Mouse (Mus musculus): ENCODE measurements around the gene Zfp459. TPM values are rescaled to one million over a fixed set of nuclear protein-coding genes. Genes with fewer than 3 reads are reported as not detected.
"Not testable (repeated sequence)": the region's sequence is repeated elsewhere in the genome, so short reads cannot be mapped to it uniquely, and the experiment has no call there.

Gene Zfp459
- polyA plus RNA-seq, 1 experiment from 2014 or later = 1.3 TPM

GRCm38 (mm10) chr13:67420558-67421206 lies 536 bp downstream of the Zfp459 start:
- Histone ChIP-seq H3K27ac (ENCODE audit: low read length) (no peak overlapping the region), H3K4me2 (ENCODE audit: low read length) (peak overlapping the region; percentile 89), H3K4me1 (replicated peaks; ENCODE audit: control insufficient read depth, insufficient read depth, low read length) (peaks cover 6% of the 10 kb centered on the region), H3K4me3 (replicated peaks; ENCODE audit: low read length) (peak overlapping the region; percentile 74), H3K9ac (replicated peaks; ENCODE audit: low read depth, low read length) (peak overlapping the region; percentile 63), H3K36me3 (ENCODE audit: control insufficient read depth, insufficient read depth) (no peaks in the 10 kb centered on the region), H3K27me3 (replicated peaks; ENCODE audit: control insufficient read depth, insufficient read depth, low read length) (no peaks in the 10 kb centered on the region), H3K9me3 (ENCODE audit: control insufficient read depth, low read length) (no peaks in the 10 kb centered on the region)
- WGBS = 30% methylated on average over 11 of the region's 11 CpGs
- no peak; the same call in 1 of the 2 replicates for ATAC-seq

- no peaks in the 10 kb centered on the region for H3K9me3 ChIP-seq (ENCODE audit: control insufficient read depth, low read length)
- no peaks in the 10 kb centered on the region for H3K27me3 ChIP-seq (replicated peaks; ENCODE audit: control insufficient read depth, insufficient read depth, low read length)
- no peaks in the 10 kb centered on the region for H3K36me3 ChIP-seq (ENCODE audit: control insufficient read depth, insufficient read depth)
- H3K4me1 ChIP-seq (replicated peaks; ENCODE audit: control insufficient read depth, insufficient read depth, low read length) = peaks cover 6% of the 10 kb centered on the region
- no peak overlapping the region for H3K27ac ChIP-seq (ENCODE audit: low read length)
- 95% methylated on average over 3 of the region's 3 CpGs for WGBS
- no peak overlapping the region for H3K4me2 ChIP-seq (ENCODE audit: low read length)
- ATAC-seq = no peak
- no peak overlapping the region for H3K4me3 ChIP-seq (replicated peaks; ENCODE audit: low read length)
- H3K9ac ChIP-seq (replicated peaks; ENCODE audit: low read depth, low read length) = no peak overlapping the region
Observed at GRCm38 (mm10) chr13:67416811-67417210, 4.4 kb downstream of the Zfp459 start.

- no peak for ATAC-seq
- H3K4me1 ChIP-seq (replicated peaks; ENCODE audit: control insufficient read depth, insufficient read depth, low read length) = 0 out of 2 replicates have a peak, but pooled peaks cover under 1% of the 10 kb centered on the region
- no peak overlapping the region for H3K4me2 ChIP-seq (ENCODE audit: low read length)
- no peak overlapping the region for H3K9ac ChIP-seq (replicated peaks; ENCODE audit: low read depth, low read length)
- H3K27me3 ChIP-seq (replicated peaks; ENCODE audit: control insufficient read depth, insufficient read depth, low read length) = no peaks in the 10 kb centered on the region
- H3K9me3 ChIP-seq (ENCODE audit: control insufficient read depth, low read length) = no peaks in the 10 kb centered on the region
- H3K4me3 ChIP-seq (replicated peaks; ENCODE audit: low read length) = no peak overlapping the region
- H3K36me3 ChIP-seq (ENCODE audit: control insufficient read depth, insufficient read depth) = no peaks in the 10 kb centered on the region
- no peak overlapping the region for H3K27ac ChIP-seq (ENCODE audit: low read length)
- 93% methylated on average over 6 of the region's 6 CpGs for WGBS
Observed at GRCm38 (mm10) chr13:67415759-67416158, 5.5 kb downstream of the Zfp459 start.

GRCm38 (mm10) chr13:67413634-67414033 lies 7.6 kb downstream of the Zfp459 start:
- not testable (repeated sequence) for H3K4me3 ChIP-seq (replicated peaks; ENCODE audit: low read length); H3K9me3 ChIP-seq (ENCODE audit: control insufficient read depth, low read length); H3K36me3 ChIP-seq (ENCODE audit: control insufficient read depth, insufficient read depth); ATAC-seq; H3K27ac ChIP-seq (ENCODE audit: low read length); H3K27me3 ChIP-seq (replicated peaks; ENCODE audit: control insufficient read depth, insufficient read depth, low read length); H3K4me1 ChIP-seq (replicated peaks; ENCODE audit: control insufficient read depth, insufficient read depth, low read length); H3K9ac ChIP-seq (replicated peaks; ENCODE audit: low read depth, low read length); H3K4me2 ChIP-seq (ENCODE audit: low read length)
- 73% methylated on average over 3 of the region's 3 CpGs for WGBS

GRCm38 (mm10) chr13:67399183-67399903 lies 21.9 kb downstream of the Zfp459 start, which contains the start of gene Zfp429:
Zfp429 (minus strand) TSS chr13:67399819.
- H3K4me1 ChIP-seq (replicated peaks; ENCODE audit: control insufficient read depth, insufficient read depth, low read length); H3K27me3 ChIP-seq (replicated peaks; ENCODE audit: control insufficient read depth, insufficient read depth, low read length); H3K27ac ChIP-seq (ENCODE audit: low read length); H3K9me3 ChIP-seq (ENCODE audit: control insufficient read depth, low read length); H3K36me3 ChIP-seq (ENCODE audit: control insufficient read depth, insufficient read depth): not testable (repeated sequence)
- peak; percentile 97 for ATAC-seq
- peak within 1 kb of the TSS; percentile 56 for H3K4me3 ChIP-seq (replicated peaks; ENCODE audit: low read length)
- WGBS = 2% methylated on average over 14 of the region's 16 CpGs
- H3K9ac ChIP-seq (replicated peaks; ENCODE audit: low read depth, low read length) = peak within 1 kb of the TSS; percentile 55
- H3K4me2 ChIP-seq (ENCODE audit: low read length) = peak within 1 kb of the TSS; percentile 55

GRCm38 (mm10) chr13:67376255-67376654 lies 45.0 kb downstream of the Zfp459 start:
- not testable (repeated sequence) for H3K4me3 ChIP-seq (replicated peaks; ENCODE audit: low read length); ATAC-seq; H3K27me3 ChIP-seq (replicated peaks; ENCODE audit: control insufficient read depth, insufficient read depth, low read length); H3K9me3 ChIP-seq (ENCODE audit: control insufficient read depth, low read length); H3K27ac ChIP-seq (ENCODE audit: low read length); H3K4me1 ChIP-seq (replicated peaks; ENCODE audit: control insufficient read depth, insufficient read depth, low read length); H3K9ac ChIP-seq (replicated peaks; ENCODE audit: low read depth, low read length); H3K4me2 ChIP-seq (ENCODE audit: low read length); H3K36me3 ChIP-seq (ENCODE audit: control insufficient read depth, insufficient read depth)
- WGBS = 50% methylated on average over 3 of the region's 3 CpGs

- not testable (repeated sequence) for H3K9me3 ChIP-seq (ENCODE audit: control insufficient read depth, low read length); H3K4me1 ChIP-seq (replicated peaks; ENCODE audit: control insufficient read depth, insufficient read depth, low read length); H3K36me3 ChIP-seq (ENCODE audit: control insufficient read depth, insufficient read depth); H3K27me3 ChIP-seq (replicated peaks; ENCODE audit: control insufficient read depth, insufficient read depth, low read length); H3K27ac ChIP-seq (ENCODE audit: low read length)
- Histone ChIP-seq H3K4me2 (ENCODE audit: low read length) (peak within 1 kb of the TSS; percentile 62), H3K4me3 (replicated peaks; ENCODE audit: low read length) (peak within 1 kb of the TSS; percentile 42), H3K9ac (replicated peaks; ENCODE audit: low read depth, low read length) (peak within 1 kb of the TSS; percentile 37; the same call in 1 of the 2 replicates)
- 17% methylated on average over 13 of the region's 15 CpGs for WGBS
- peak; percentile 95 for ATAC-seq
Observed at GRCm38 (mm10) chr13:67375050-67375911, 45.9 kb downstream of the Zfp459 start, which contains the start of the genes Gm28041 and Zfp456. Gm28041 (minus strand) TSS chr13:67375733. Zfp456 (minus strand) TSS chr13:67375810.

GRCm38 (mm10) chr13:67360131-67360744 lies 61.0 kb downstream of the Zfp459 start, which contains the start of the genes Gm28044 and Zfp953:
Gm28044 (minus strand) TSS chr13:67360536.
Zfp953 (minus strand) TSS chr13:67360605.
- WGBS = under 1% methylated on average over 15 of the region's 15 CpGs
- Histone ChIP-seq H3K4me1 (replicated peaks; ENCODE audit: control insufficient read depth, insufficient read depth, low read length) (peaks cover 8% of the 10 kb centered on the region), H3K4me2 (ENCODE audit: low read length) (peak within 1 kb of the TSS; percentile 75), H3K9ac (replicated peaks; ENCODE audit: low read depth, low read length) (peak within 1 kb of the TSS; percentile 30), H3K27me3 (replicated peaks; ENCODE audit: control insufficient read depth, insufficient read depth, low read length) (no peaks in the 10 kb centered on the region), H3K27ac (ENCODE audit: low read length) (no peak within 1 kb of the TSS), H3K9me3 (ENCODE audit: control insufficient read depth, low read length) (no peaks in the 10 kb centered on the region), H3K36me3 (ENCODE audit: control insufficient read depth, insufficient read depth) (no peaks in the 10 kb centered on the region), H3K4me3 (replicated peaks; ENCODE audit: low read length) (peak within 1 kb of the TSS; percentile 60)
- ATAC-seq = peak; percentile 96

All from forebrain, embryonic 16.5 days (tissue).